Mouse (Mus musculus): ENCODE measurements around the gene Ppp1r12b.

The Ppp1r12b gene

DNA sequence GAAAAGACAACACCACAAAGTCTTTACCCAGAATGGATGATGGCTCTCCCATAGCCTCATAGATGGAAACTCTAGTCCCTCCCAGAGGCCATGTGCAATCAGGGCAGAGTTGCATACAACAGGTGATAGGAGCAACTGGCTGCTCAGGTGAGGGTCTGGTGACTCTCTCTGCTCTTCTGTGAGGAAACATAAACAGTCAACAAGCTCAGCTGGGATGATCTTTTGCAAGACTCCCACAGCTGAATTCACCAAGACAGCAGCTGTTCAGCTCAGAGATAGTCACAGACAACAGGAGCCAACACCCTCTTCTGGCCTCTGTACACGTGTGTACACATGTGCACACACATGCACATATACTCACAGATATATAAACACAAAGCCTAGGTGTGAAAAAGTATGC is 17.5 kb downstream of the Ppp1r12b start:
- DNase-seq (ENCODE audit: low read depth), result no peak

- DNase-seq (ENCODE audit: low read depth), result no peak
These were observed 19.4 kb downstream of the Ppp1r12b start for GRCm38 (mm10) chr1:134936335-134936734.

DNA sequence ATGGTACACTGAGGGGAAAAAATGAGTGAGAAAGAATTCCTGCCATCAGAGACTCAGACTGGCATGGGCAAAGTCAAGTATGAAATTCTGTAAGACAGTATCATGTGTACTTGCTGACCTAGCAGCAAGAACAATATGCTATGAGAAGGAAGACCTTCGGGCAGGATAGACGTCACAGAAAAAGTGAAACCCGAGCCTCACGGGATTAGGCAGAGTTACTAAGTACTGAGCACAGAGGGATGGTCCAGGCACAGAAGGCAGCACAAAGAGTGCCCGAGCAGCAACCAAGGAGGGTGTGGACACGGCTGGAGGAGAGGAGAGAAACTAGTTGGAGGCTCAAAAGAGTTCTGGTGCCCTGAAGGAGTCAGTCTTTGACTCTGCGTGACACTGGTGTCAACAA is 23.3 kb downstream of the Ppp1r12b start:
- no peak for DNase-seq (ENCODE audit: low read depth)

- no peak for DNase-seq (ENCODE audit: low read depth)
These were observed 36.7 kb downstream of the Ppp1r12b start for GRCm38 (mm10) chr1:134919010-134919409.

- DNase-seq (ENCODE audit: low read depth), result no peak
These were observed 40.3 kb downstream of the Ppp1r12b start for GRCm38 (mm10) chr1:134915421-134915820.

- DNase-seq (ENCODE audit: low read depth), result no peak
These were observed 42.2 kb downstream of the Ppp1r12b start for GRCm38 (mm10) chr1:134913535-134913934.

GRCm38 (mm10) chr1:134911892-134912291 is 43.9 kb downstream of the Ppp1r12b start:
- DNase-seq (ENCODE audit: low read depth), result no peak

- DNase-seq (ENCODE audit: low read depth), result no peak
These were observed 45.7 kb downstream of the Ppp1r12b start for GRCm38 (mm10) chr1:134910037-134910436.

DNA sequence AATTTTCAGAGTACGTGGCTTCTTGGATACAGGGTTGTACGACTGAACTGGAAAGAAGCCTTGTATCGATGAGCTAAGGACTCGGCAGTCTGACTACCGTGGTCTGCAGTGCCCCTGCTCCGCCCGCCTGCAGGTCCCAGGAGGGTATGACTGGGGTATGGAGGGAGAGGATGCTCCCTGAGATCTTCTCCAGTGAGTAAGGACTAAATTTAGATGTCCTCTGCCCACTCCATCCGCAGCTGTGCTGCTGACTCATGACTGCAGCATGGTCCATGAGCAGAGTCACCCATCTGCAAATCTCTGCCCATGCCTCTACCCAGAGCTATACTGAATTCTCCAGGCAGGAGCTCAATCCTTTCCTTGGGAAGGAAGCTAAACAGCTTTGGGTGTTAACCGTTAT is 46.3 kb downstream of the Ppp1r12b start:
- no peak for DNase-seq (ENCODE audit: low read depth)

DNA sequence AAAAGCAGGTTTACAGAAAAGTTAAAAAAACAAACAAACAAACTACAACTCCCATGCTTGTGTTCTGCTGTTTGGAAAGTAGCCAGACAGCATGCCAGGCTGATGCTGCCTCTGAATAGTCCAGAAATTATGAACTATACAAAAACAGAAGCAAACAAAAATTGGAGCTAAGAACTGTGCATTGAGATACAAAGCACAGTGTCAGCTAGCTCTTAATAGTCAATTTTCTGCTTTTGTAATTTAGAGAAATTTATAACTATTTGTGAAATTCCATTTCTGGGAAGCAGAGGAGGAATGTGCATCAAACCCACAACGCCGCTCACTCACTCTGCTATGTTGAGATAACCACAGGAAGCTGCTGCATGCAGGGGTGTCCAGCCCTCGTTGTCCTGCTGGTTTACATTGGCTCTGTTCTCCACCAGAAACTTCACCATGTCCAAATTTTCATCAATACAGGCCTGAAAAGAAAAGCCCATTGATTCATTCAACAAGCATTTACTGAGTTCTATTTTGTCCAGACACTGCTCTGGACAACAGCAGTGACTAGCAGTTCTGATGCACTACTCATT is 53.6 kb downstream of the Ppp1r12b start:
- no peak for DNase-seq (ENCODE audit: low read depth)

GRCm38 (mm10) chr1:134896008-134896407 is 59.7 kb downstream of the Ppp1r12b start:
- no peak for DNase-seq (ENCODE audit: low read depth)

DNA sequence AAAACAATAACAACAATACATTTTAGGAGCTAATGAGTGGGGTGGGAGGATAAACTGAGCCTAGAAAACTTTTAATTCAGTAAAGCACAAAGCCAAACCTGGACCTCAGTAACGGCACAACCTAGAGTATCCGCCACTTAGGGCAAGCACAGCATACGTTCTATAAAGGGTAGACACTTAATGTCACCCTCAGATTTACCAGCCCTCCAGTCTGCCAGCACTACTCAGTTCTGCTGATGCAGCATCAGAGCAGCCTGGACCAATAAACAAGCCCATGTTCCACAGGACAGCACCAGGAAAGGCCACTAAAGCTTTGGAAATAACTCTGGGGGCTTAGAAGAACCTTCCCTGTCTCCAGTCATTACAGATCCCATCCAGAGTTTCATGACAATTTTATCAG is 60.9 kb downstream of the Ppp1r12b start:
- DNase-seq (ENCODE audit: low read depth), result no peak

DNA sequence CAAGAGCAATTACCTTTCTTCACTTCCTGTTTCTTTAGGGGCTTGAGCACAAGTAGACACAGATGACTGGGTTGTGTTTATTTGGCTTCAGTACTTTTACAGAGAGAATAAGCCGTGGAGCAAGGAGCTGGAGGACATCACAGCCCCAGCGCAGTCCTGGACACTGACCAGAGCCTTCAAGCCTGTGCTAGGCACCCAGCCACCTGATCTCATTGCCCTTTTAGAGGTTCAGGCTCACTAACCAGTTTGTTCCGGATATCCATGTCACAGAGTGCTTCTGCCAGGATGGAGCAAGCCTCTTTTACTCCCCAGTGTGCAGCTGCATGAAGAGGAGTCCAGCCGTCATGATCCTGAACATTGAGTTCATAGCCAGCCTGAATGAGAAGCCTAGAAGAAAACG is 63.8 kb downstream of the Ppp1r12b start:
- DNase-seq (ENCODE audit: low read depth), result no peak

DNA sequence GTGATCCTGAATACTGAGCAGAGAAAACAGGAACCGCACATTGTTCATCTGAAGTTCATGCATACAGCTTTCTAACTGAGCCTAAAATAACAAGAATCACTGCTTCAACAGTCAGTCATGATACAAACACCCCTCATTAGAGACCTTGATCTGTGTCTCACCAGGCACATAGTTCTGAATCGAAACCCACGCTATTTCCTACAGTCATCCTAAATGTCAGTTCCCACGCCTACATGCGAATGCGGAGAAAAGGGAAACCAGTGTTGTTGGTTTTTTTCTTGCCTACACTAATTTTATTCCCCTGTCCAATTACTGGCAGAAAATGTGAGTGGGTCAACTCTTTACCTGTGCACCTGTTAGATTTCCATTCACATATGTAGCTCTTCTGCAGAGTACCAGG is 66.1 kb downstream of the Ppp1r12b start:
- DNase-seq (ENCODE audit: low read depth), result no peak

DNA sequence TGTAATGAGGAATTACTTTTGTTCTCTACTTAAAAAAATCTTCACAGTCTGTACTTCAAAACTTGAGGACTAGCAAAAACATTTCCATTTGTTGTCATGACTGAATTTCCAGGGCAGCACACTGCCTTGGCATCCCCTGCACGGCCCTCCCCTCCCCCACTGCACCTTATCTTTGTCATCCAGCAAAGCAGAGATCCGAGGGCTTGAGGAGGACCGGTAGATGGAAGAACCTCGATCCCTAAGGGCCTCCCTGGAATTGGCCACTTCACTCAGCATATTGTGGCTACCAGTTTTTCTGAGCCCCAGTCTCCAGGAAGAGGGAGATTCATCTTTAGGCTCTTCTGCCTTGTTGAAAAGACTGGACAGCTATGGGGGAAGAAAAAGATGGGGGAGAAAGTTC is 79.9 kb downstream of the Ppp1r12b start:
- peak; percentile 44 for DNase-seq (ENCODE audit: low read depth)

- no peak for DNase-seq (ENCODE audit: low read depth)
These were observed 83.1 kb downstream of the Ppp1r12b start for GRCm38 (mm10) chr1:134872678-134873077.

DNA sequence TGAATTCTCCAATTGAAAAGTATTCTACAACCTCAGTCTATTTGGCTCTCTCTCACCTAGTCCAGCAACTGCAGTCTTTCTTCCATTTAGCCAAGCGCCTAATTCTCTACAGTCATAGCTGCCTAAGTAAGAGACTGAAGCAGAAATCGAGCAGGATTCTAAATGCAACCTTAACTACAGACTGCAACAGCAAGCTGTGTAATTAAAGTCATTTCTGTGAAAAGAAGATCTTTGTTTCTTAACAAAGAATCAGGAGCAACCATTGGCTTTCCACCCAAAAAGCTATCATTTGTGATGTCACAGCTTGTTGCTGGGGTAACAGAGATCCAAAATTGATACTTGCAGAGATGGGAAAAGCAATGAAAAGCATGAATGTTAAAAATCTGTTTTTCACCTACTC is 89.3 kb downstream of the Ppp1r12b start:
- no peak for DNase-seq (ENCODE audit: low read depth)

- no peak for DNase-seq (ENCODE audit: low read depth)
These were observed 90.2 kb downstream of the Ppp1r12b start for GRCm38 (mm10) chr1:134865552-134865951.

DNA sequence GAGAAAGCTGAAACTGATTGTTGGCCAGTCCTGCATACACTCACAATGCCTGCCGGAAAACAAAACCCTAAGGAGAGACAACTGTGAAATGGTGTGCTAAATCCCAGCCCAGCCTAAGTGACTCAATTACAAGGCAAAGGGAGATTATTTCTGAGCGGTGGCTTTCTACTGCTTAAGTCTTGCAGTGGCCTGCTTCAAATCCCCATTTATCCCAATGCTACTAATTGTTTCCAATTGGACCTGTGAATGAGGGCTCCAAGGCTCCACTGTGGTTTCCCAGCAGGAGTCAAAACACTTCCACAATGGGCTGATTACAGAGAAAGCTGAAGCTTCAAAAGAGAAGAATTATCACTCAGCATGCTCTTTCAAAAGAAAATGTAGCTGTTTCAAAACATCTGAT is 95.2 kb downstream of the Ppp1r12b start:
- DNase-seq (ENCODE audit: low read depth), result no peak

DNA sequence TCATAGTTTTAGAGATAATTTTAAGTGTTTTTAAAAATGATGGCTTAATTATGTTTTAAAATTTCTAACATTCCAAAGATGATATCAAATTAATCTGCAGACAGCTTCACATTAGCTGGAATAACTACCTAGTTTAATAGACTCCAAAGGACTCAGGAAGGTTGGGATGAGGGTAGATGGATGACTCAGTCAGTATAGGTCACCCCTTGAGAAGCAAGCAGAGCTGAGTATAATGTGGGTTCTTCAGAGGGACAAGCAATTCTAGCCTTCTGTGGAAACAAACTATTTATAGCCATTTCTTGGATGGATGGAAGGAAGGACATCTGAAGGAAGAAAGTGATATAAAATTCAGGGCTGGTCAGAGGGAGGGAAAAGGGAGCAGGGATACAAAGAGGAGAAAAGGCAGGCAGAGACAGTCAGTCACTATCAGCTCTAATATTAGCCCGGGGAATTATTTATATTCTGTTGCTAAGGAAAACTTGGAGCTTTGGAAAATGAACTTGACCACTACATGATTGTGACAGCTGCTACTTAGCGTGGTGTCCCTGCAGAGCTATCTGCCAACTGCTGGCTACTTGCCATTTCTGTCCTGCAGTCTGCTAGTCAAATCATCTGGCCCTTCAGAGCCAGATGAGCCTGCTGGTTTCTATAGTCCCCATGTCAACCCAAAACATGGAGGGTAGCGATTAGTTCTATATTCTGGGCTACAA is 97.2 kb downstream of the Ppp1r12b start:
- no peak for DNase-seq (ENCODE audit: low read depth)

- DNase-seq (ENCODE audit: low read depth), result peak; percentile 74
These were observed 101.3 kb downstream of the Ppp1r12b start for GRCm38 (mm10) chr1:134854325-134854982.

- no peak for DNase-seq (ENCODE audit: low read depth)
These were observed 102.9 kb downstream of the Ppp1r12b start for GRCm38 (mm10) chr1:134852797-134853196.

- no peak for DNase-seq (ENCODE audit: low read depth)
These were observed 104.5 kb downstream of the Ppp1r12b start for GRCm38 (mm10) chr1:134851211-134851610.

DNA sequence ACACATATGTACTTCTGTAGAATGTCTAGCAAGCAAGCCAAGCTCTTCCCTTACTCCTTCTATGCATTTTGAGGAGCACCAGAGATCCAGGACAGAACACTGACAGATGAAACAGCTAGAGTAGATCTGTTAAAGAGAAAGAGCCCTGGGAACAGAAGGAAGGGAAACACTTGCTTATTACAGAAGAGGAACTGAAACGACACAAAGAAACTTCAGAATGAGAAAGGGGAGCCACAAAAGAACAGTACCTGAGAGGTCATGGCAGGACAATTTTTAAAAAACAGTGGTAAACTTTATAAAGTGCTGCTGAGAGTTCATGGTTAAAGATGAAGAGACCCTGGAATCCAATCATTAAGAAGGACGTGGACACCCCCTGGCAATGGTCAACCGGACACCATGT is 105.4 kb downstream of the Ppp1r12b start:
- no peak for DNase-seq (ENCODE audit: low read depth)
